Mouse (Mus musculus) thymus, postnatal 0 days (tissue): Measurements from ENCODE around the gene Agtrap. TPM values are rescaled to one million over a fixed set of nuclear protein-coding genes. Genes with fewer than 3 reads are reported as not detected.

Experiments
- DNase-seq: peaks from one replicate; pipeline ENCODE4 v3.0.0-alpha.2; 2015; ENCODE audit warnings: low spot score
- polyA plus RNA-seq: library from polyadenylated mRNA; unstranded; fragments of >200 nt; fragmentation: Nextera tagmentation; extraction: Ambion mirVana; gene quantifications from 2 replicates; pipeline ENCODE4 v1.2.1, GENCODE M21; 2015

Gene Agtrap
- polyA plus RNA-seq, 1 experiment from 2014 or later, result 45.2 TPM

DNA sequence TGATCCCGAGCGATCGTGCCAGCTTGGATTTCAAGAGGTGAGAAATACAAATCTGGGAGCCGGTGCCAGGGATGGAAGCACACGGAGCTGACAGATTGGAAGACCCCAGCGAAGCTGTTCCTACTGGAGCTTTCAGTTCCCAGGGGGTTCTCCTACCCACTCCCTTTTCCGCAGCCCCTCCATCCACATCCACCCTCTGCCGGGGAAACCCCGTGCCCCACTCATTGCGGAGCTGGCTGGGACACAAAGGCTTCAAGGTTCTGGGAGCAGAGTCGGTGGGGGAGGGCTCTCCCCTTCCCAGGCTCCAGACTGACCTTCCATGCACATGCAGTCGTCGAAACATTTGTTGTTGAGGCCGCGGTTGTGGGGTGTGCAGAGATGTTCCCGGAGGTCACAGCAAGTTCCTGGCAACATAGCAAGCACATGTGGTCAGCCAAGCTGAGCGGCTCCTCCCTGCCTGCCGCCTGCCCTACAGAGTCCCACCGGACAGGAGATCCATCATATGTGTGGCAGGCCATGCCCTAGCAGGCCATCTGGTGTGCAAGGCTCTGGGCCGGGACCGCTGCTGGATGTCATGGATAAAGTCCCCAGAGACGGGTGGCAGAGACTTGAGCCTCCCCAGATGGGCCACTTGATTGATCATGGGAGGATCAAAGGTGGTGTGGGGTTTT, 19.9 kb upstream of the Agtrap start:
- no peak for DNase-seq

DNA sequence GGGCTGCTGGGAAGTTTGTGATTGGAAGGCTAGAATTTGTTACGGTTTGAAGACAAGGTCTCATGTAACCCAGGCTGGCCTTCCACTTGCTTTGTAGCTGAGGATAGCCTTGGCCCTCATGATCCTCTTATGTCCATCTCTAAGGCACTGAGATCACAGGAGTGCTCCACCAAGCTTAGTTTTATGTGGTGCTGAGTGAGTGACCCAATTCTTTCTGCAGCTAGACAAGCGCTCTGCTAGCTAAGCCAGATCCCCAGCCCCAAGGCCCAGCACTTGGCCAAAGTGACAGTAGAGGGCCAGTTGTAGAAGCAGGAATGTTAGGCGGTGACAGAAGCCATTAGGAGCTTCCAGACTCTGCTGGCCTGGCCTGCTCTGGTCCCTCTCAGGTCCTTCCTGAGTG, 16.3 kb upstream of the Agtrap start:
- DNase-seq, result no peak

DNA sequence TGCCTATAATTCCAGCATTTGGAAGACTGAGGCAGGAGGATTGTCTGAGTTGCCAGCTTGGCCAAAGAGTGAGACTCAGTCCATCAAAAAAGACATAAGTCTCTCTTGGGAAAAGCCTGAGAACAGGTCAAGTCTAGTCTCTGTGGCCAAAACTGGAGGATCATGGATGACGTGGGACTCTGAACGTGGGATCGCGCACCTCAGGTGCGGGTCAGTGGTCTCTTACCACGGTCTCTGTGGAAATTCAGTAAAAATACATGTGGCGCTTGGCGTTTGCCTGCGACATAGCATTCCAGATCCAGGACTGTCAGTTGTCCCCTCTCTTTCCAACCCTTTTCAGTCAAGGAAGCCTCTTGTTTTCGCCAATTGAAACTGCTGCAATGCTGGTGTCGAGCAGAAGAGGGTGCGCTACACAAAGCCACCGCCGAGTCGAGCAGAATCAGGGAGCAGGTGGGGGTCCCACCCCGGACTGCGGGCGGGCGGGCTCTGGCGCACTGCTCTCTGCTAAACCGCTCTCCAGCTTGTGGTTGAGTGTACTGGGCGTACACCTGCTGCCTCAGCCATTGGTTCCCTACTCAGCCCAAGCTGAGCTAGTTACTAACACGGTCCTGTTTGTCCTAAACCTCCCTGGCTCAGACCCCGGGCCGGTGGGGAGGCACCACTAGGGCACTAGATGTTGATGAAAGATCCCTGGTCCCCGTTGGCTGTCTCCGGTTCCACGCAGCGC, 14.1 kb upstream of the Agtrap start:
- DNase-seq, result peak; percentile 83

DNA sequence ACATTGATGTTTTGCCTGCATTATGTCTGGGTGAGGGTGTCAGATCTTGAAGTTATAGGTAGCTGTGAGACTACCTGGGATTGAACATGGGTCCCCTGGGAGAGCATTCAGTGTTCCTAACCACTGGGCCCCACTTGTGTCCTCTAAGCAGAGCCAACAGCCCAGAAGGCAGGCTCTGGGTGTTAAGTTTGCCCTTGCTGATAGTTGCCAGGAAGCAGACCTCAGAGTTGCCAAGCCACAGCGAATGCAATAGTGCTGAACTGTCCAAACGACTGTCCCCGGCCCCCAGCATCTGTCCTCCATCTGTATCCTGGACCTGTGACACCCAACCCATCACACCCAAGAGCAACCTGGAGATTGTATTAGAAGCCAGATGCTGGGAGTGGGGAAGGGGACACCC, 10.8 kb upstream of the Agtrap start:
- no peak for DNase-seq

DNA sequence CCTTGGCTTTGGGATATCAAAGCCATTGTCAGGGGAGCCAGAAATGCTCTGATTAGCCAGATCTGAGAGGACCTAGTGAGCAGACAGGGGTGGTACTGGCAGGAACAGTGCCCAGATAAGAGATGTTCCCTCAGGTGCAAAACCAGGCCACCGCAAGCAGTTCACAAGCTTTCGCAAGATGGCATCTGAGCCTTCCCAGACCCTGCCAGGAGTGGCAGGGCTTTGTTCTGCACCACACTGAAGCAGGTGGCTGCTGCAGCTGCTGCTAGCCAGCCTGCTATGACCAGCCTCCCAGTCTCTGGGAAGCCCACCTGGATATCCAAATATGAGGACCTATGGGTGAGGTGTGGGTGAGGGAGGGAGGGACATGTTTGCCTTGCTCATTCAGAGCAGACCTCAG, 10.1 kb upstream of the Agtrap start:
- peak; percentile 84 for DNase-seq

DNA sequence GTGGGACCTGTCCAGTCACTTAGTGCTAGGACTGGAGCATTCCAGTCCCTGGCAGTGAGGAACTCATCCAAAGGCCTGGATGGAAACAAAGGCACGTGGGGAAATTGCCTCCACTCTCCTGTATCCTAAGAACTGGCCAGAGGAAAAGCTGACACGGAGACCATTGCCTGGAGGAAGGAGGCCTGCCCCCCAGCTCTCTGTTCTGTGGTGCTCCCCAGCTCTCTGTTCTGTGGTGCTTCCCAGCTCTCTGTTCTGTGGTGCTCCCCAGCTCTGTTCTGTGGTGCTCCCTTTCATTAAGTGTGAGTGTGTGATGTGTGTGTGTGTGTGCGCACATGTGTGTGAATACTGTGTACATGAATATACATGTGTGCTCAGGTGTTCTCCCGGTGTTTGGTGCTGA, 7.2 kb upstream of the Agtrap start:
- no peak for DNase-seq

DNA sequence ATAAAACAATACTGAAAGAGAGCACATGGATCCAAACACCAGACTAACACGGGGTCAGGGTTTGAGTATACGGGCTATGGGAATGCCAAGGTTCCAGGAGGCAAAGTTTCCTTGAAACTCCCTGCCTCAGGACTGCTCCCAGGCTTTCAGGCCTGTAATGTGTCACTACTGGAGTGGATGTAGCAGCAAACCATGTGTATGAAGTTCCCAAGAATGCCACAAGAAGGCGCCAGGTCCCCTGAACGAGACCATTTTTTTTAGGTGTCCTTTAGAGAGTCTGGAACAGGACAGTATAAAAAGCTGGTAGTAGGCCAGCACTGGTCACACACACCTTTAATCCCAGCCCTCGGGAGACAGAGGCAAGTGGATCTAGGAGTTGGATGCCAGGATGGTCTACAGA, 6.3 kb upstream of the Agtrap start:
- DNase-seq, result no peak

DNA sequence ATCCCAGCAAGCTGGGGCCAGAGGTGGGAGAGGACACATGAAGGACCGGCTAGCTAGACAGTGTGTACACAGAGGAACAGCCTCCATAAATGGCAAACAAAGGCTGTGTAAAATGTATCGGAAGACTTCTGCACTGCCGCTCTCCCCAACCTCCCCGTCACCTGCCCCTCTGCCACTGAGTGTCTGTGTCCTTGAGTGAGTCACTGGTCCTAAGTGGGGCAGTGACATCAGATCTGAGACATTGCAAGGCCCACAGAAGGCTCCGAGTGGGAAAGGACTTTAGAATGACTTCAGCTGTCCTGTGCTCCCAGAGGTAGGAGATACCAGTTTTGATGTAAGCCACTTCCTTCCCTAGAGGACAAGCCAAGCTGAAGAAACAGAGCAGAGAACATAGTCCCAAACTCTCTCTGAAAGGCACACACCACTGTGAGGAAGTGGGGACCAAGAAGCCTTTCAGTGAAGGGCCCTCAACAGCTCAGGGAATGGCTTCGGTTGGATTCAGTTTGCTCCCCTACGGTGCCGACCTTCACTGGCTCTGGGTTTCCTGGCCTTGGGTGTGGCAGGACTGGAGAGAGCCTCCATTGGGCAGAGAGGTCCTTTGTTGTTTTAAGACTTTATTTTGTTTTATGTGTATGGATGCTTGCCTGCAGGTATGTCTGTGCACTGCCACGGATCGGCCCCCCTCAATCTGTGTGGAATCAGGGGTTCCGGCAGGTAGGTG, 4.9 kb upstream of the Agtrap start:
- DNase-seq, result no peak

DNA sequence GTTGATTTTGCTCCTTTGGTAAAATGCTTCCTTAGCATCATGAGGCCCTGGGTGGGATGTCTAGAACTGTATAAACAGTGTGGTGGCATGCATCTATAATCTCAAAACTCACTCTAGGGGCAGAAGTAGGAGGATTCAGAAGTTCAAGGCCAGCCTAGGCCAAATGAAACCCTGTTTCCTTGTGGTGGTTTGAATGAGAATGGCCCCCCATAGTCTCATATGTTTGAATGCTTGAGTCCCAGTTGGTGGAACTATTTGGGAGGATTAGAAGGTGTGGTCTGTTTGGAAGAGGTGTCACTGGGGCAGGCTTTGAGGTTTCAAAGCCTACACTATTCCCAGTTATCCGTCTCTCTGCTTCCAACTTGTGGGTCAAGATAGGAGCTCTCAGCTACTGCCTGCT, 3.4 kb upstream of the Agtrap start:
- no peak for DNase-seq

DNA sequence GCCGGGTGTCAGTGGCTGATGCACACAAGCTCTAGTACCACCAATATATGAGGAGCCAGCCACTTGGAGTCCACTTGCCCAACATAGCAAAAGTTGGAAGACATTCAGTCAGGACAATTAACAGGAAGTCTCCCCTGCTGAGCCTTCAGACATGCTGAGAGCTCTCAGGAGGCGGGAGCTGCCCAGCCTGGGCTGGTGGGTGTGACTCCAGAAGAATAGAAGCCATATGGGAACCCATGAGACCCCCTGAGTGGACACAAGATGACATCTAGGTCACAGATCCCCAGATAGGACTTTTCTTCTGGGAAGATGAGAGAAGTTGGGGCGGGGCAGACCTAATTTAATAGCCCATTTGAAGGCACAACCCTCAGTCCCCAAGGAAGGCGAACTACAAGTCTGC, 1.3 kb upstream of the Agtrap start:
- DNase-seq, result no peak

DNA sequence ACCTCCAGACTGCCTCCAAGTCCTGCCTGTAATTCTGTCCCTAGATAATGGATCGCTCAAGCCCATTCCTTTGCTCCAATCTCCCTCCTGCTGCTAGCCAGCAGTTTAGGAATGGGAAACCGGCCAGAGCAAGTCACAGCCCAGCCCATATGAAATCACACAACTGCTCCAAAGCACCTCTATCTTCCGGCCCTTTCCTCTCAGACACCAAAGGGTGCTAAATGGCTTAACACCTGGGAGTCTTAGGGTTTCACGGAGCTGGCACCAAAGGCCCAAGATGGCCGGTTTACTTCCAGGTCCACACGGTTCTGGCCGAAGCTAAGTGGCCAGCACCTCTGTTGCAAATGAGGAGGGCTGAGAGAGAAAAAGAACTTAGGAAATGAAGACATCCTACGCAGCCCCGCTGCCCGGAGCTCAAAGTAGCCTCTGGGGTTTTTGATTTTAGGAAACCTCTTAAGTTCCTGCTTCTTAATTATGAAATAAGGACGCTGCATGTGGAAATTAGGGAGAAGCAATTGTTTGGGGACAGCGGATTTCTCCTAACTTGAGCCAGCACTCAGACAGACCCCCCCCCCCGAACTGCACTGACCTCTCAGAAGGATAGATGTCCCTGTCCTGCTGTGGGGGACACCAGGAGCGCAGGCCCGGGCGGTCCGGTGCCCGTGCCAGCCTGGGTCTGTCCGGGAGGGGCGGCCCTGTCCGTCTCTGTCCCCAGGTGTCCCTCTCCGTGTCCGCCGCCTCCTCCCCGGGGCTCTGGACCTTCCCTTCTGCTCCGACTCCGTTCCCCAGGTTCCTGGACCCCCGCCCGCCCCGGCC, 532 bp downstream of the Agtrap start:
- DNase-seq, result no peak

DNA sequence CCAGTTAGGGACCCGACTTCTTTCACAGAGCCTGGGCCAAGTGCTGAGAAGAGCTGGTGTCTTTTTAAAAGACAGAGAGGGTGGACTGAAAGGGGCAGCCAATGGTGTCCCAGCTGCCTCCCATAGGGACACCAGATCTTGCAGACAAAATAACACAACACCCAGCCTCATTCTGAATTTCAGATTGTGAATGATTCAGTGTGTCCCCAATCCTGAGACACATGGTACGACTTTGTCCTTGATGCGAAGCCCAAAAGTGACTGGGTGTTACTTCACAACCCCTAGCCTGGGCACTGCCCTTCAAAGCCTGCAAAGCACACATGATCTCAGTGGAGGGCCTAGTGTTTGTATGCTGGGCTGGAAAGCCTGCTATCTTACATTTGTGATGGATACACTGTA, 1.9 kb downstream of the Agtrap start:
- DNase-seq, result no peak

DNA sequence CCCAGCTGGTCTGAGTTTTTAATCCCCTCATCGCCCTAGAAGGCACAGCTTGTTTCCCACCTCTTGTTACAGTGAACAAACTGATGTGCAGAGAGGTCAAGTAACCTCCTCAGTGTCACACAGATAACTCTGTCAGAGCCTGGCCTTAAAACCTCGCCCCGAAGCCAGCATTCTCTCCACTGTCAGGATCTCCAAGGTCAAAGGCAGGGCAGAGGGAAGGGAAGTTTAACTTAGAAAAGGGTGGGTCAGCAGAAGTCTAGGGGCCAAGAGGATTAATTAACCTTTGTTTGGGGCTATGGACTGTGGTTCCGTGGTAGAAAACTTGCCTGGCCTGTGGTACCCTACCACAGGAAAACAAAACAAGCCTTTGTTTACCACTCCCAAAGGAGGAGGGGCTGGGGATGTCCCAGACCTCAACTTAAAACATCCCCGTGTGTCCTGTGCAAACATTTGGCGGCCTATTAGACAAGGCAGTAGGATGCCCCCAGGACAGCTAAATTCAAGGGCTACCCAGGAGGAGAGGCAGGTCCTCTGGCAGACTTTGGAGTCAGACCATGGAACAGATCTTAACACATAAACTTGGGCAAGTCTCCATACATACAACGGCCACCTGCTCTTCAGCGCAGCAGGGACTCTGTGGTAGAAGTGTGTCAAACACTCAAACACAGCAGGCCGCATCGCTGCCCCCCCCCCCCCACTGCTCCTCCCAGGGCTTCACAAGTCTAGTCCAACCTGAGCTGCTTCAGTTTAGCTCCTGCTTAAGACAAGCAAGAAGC, 2.5 kb downstream of the Agtrap start:
- peak; percentile 68 for DNase-seq

DNA sequence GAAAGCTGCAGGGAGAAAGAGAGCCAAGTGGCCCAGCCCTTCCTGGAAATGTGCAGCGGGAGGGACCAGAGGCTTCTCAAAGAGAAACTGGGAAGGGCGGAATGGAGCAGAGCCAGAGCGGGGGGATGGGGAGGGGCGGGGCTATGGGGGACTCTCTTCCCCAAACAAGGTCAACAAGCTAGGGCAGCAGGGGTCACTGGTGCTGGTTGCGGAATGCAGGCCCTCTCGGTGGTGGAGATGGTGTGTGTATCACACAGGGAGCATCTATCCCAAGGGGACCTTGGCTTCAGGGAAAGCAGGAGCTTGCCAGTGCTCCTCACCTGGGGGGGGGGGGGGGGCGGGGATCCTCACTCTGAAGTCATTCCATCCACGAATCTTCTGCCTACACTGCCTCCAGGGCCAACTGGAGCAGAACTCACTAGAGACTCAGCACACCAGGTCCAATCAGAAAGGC, 3.5 kb downstream of the Agtrap start:
- DNase-seq, result no peak

DNA sequence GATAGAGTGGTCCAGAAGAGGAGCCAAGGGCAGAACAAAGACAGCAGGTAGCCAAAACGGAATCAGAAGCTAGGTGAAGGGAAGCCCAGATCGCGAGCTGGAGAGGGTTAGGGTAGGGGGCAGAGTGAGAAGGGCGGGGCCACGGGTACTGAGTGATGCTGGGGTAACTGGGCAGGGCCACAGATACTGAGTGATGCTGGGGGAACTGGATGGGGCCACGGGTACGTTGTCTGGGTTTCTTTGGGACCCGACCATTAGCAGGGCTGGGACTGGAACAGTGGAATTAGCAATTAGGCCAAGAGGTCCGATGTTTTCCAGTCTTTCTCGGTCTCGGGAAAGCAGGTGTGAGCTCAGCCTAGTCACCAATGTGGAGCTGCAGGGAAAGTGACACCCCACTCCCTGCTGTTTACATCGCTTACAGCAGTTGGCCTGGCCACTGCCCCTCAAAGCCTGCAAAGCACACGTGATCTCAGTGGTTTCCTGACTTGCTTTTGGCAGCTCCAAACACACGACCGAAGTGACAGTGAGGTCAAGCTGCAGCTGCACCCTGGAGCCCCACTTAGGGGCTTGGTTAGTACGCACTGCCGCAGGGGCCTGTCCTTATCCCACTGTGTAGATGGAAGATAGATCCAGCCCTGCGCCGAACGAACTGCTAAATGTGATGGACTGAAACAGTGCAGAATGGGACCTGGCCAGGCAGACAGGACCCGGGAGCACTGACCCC, 4.5 kb downstream of the Agtrap start:
- DNase-seq, result peak; percentile 45

DNA sequence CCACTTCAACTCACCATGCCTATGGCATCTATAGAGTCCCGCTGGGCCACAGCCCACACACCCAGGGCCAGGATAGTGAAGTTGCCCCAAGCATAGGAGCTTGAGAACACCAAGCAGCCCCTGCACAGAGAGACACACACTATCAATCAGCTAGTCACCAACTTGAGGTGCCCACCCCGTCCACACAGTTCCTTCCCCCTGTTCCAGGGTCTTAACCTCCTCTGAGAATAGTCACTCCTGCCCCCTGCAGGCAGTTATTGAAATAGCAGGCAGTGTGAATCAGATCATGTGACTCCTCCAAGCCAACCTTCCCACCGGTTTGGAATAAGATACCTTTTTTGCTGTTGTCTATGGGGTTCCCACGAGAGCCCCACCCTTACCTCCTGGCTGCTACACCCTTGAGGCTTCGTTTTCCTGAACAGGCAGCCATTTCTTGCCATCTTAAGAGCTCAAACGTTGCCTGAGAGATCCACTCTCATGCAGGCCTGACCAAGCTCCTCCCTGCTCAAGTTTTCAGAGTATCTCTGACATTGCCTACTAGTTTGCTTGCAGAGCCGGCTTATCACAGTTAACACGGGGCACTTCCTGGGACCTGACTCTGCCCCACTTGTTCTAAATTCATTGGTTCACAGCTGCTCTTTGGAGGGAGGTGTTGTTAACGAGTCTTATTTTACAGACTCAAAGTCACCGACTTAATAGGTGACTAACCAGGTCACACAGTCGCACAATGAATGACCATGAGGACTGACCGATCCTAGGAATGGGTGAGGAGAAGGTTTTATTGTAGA, 5.4 kb downstream of the Agtrap start:
- peak; percentile 79 for DNase-seq

DNA sequence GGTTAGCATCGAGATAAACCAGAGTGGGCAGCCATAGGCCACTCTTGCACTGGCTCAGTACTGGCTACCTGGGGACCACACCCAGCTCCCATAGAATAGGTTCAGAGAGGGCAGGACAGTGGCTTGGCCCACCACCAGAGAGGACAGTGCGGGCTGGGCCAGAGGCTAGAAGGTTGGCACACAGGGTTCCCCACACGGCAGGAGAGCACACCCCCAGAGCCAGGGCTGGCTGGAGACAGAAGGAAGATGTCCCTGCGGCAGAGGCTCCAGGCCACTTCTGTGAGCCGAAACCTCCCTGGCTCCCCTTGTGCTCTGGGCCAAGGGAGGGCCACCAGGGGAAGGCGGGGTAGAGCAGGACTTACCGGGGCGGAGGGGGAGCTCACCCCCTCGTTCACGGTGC, 6.6 kb downstream of the Agtrap start:
- DNase-seq, result no peak

DNA sequence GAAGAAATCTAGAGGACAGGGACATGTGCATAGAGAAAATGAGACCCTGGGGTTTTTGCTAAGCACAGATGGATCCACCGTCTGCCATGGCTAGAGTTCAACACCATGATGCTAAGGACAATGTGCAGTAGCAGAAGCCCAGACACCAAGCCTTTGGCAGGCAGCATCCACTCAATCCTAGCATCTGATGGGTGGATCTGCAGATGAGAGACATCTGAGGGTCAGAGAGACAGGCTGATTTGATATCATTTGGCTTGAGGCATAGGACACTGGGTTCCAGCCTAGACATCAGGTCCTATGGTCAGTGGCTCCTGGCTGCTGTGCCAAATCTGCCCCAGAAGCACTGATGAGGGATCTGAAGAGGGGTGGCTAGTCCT, 7.2 kb downstream of the Agtrap start:
- DNase-seq, result no peak

DNA sequence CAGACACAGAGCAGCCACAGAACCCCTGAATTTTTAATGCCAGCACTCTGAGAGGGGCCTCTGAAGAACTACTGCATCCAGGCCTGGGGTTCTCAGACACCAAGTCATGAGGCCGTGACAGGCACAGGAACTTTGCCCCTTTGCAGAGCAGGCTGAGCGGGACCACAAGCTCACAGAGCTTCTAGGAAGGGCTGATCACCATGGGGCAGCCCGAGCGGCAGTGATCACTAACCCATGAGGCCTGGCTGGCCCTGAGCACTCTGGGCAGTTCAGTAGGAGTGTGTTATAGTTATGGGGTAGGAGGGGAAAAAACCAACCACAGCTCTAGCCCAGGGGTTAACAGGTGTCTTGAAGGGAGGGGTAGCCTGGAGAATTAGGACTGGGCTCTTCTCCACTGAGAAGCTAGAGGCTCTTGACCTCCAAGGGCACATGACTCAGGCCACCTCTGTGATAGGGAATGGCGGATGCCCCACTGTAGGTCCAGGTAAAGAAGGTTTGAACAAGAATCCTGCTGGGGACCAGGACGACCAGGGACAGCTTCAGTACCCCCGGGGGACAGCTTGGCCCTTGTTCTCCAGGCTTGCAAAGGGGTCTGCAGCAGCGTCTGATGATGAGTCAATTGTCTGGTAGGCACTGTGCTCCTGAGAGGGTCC, 7.8 kb downstream of the Agtrap start:
- no peak for DNase-seq
